Mouse (Mus musculus) myocyte (in vitro differentiated cells): ENCODE results near the gene Borcs8.

Experiments used
- MYOD1 ChIP-seq, 3 experiments: IDR thresholded peaks; one replicate each; pipeline ENCODE4 v1.6.1; 2011; ENCODE audit warnings: control low read depth in 2 of 3, low read depth in 2 of 3, mild to moderate bottlenecking in 2 of 3, moderate library complexity in 1 of 3; ENCODE audit not compliant: insufficient read length in 2 of 3, control insufficient read depth in 1 of 3
- TCF12 ChIP-seq: IDR thresholded peaks from one replicate; pipeline ENCODE4 v1.6.1; 2011; ENCODE audit warnings: mild to moderate bottlenecking, control low read depth; ENCODE audit not compliant: poor library complexity, insufficient read depth, severe bottlenecking

- TF ChIP-seq TCF12 (no peak), MYOD1 (IDR thresholded peaks at IDR 0.05; ENCODE audit: control insufficient read depth in 1 of 3, insufficient read length in 2 of 3, low read depth in 2 of 3) (no peak)
Observed at GRCm38 (mm10) chr8:70114892-70115291, 24.4 kb upstream of the Borcs8 start.
